Mouse (Mus musculus) lung, postnatal 0 days (tissue): ENCODE data around the gene Cdh13.

ENCODE experiments used
- CTCF ChIP-seq: IDR thresholded peaks from 2 replicates; pipeline ENCODE4 v1.5.1; 2016; ENCODE audit warnings: antibody characterized with exemption, mild to moderate bottlenecking
- EP300 ChIP-seq: IDR thresholded peaks from 2 replicates; pipeline ENCODE4 v1.6.1; 2016; ENCODE audit warnings: antibody characterized with exemption, mild to moderate bottlenecking, control low read depth

- no peak for TF ChIP-seq EP300
- TF ChIP-seq CTCF: no peak
These were observed 618.9 kb downstream of the Cdh13 start for GRCm38 (mm10) chr8:118902402-118902801.
